Mouse (Mus musculus): ENCODE results near the gene Rbpms2. TPM values are rescaled to one million over a fixed set of nuclear protein-coding genes. Genes with fewer than 3 reads are reported as not detected.
A peak's percentile ranks its signal among the peaks of the same experiment; 100 is the strongest.

The Rbpms2 gene
- polyA plus RNA-seq, 1 experiment, result not detected

- no peak for TF ChIP-seq POLR2A (IDR thresholded peaks at IDR 0.05; ENCODE audit: insufficient read depth, low read depth, low read length)
- no peak for TF ChIP-seq CTCF (IDR thresholded peaks at IDR 0.05; ENCODE audit: insufficient read depth, low read depth, low read length)
- no peak overlapping the region for H3K4me3 ChIP-seq (ENCODE audit: insufficient read depth, low read depth, low read length)
- no peak overlapping the region for H3K27ac ChIP-seq (ENCODE audit: insufficient read depth, low read depth, low read length)
- WGBS, result 94% methylated on average over 5 of the region's 5 CpGs
- no peaks in the 10 kb centered on the region for H3K4me1 ChIP-seq (ENCODE audit: control insufficient read depth, insufficient read depth, low read length)
Measured at GRCm38 (mm10) chr9:65611969-65612486, 17.4 kb upstream of the Rbpms2 start.

GRCm38 (mm10) chr9:65613098-65613497 lies 16.4 kb upstream of the Rbpms2 start:
- H3K4me1 ChIP-seq (ENCODE audit: control insufficient read depth, insufficient read depth, low read length), result no peaks in the 10 kb centered on the region
- no peak for TF ChIP-seq POLR2A (IDR thresholded peaks at IDR 0.05; ENCODE audit: insufficient read depth, low read depth, low read length)
- no peak for TF ChIP-seq CTCF (IDR thresholded peaks at IDR 0.05; ENCODE audit: insufficient read depth, low read depth, low read length)
- no peak overlapping the region for H3K4me3 ChIP-seq (ENCODE audit: insufficient read depth, low read depth, low read length)
- 84% methylated on average over 2 of the region's 2 CpGs for WGBS
- no peak overlapping the region for H3K27ac ChIP-seq (ENCODE audit: insufficient read depth, low read depth, low read length)

GRCm38 (mm10) chr9:65619311-65619710 lies 10.1 kb upstream of the Rbpms2 start:
- Histone ChIP-seq H3K27ac (ENCODE audit: insufficient read depth, low read depth, low read length) (no peak overlapping the region), H3K4me3 (ENCODE audit: insufficient read depth, low read depth, low read length) (no peak overlapping the region), H3K4me1 (ENCODE audit: control insufficient read depth, insufficient read depth, low read length) (no peaks in the 10 kb centered on the region)
- 50% methylated on average over 3 of the region's 3 CpGs for WGBS
- no peak for TF ChIP-seq POLR2A (IDR thresholded peaks at IDR 0.05; ENCODE audit: insufficient read depth, low read depth, low read length)
- TF ChIP-seq CTCF (IDR thresholded peaks at IDR 0.05; ENCODE audit: insufficient read depth, low read depth, low read length), result no peak

GRCm38 (mm10) chr9:65621196-65621595 lies 8.3 kb upstream of the Rbpms2 start:
- H3K4me3 ChIP-seq (ENCODE audit: insufficient read depth, low read depth, low read length), result no peak overlapping the region
- 85% methylated on average over 4 of the region's 4 CpGs for WGBS
- TF ChIP-seq POLR2A (IDR thresholded peaks at IDR 0.05; ENCODE audit: insufficient read depth, low read depth, low read length) (no peak), CTCF (IDR thresholded peaks at IDR 0.05; ENCODE audit: insufficient read depth, low read depth, low read length) (no peak)
- H3K4me1 ChIP-seq (ENCODE audit: control insufficient read depth, insufficient read depth, low read length), result no peaks in the 10 kb centered on the region
- H3K27ac ChIP-seq (ENCODE audit: insufficient read depth, low read depth, low read length), result no peak overlapping the region

- Histone ChIP-seq H3K4me3 (ENCODE audit: insufficient read depth, low read depth, low read length) (no peak overlapping the region), H3K4me1 (ENCODE audit: control insufficient read depth, insufficient read depth, low read length) (no peaks in the 10 kb centered on the region), H3K27ac (ENCODE audit: insufficient read depth, low read depth, low read length) (no peak overlapping the region)
- TF ChIP-seq CTCF (IDR thresholded peaks at IDR 0.05; ENCODE audit: insufficient read depth, low read depth, low read length), result no peak
- no peak for TF ChIP-seq POLR2A (IDR thresholded peaks at IDR 0.05; ENCODE audit: insufficient read depth, low read depth, low read length)
- WGBS, result 93% methylated on average over 2 of the region's 2 CpGs
Measured at GRCm38 (mm10) chr9:65621666-65622065, 7.8 kb upstream of the Rbpms2 start.

DNA sequence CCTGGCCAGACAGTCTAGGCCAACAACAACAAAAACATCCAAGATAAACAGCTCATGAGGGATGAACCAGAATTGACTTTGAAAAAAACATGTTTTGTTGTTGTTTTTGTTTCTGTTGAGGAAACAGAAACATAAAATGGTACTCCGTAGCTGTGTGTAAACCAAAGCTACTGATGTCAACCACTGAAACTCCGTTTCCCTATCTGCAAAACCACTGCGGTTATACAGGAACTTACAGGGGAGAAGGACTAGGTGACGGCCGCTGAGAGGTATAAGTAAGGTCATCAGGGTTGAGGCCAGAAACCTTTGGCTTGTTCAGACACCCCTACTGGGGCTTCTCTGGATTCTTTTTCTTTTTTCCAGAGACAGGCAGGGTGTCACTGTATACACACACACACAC lies 6.6 kb upstream of the Rbpms2 start:
- H3K4me1 ChIP-seq (ENCODE audit: control insufficient read depth, insufficient read depth, low read length), result no peaks in the 10 kb centered on the region
- 93% methylated on average over 5 of the region's 5 CpGs for WGBS
- H3K4me3 ChIP-seq (ENCODE audit: insufficient read depth, low read depth, low read length), result no peak overlapping the region
- TF ChIP-seq POLR2A (IDR thresholded peaks at IDR 0.05; ENCODE audit: insufficient read depth, low read depth, low read length), result no peak
- TF ChIP-seq CTCF (IDR thresholded peaks at IDR 0.05; ENCODE audit: insufficient read depth, low read depth, low read length), result no peak
- no peak overlapping the region for H3K27ac ChIP-seq (ENCODE audit: insufficient read depth, low read depth, low read length)

DNA sequence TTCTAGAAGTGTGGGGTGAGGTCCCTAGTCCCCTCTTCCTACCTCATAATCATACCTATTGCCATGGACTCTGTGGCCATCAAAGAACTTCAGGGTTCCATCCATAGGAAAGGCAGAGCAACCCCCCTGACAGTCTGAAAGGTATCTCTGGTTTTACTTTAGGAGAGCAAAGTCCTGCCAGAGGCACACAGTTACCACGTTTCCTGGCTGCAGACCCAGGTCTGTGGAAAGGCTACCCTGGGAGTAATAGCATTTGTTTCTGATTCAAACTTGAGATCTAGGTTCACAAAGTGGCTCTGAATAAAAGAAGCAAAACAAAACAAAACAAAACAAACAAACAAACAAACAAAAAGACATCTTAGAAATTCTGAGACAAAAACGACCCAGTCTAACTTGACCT lies 5.2 kb upstream of the Rbpms2 start:
- Histone ChIP-seq H3K27ac (ENCODE audit: insufficient read depth, low read depth, low read length) (no peak overlapping the region), H3K4me1 (ENCODE audit: control insufficient read depth, insufficient read depth, low read length) (peaks cover 4% of the 10 kb centered on the region), H3K4me3 (ENCODE audit: insufficient read depth, low read depth, low read length) (no peak overlapping the region)
- TF ChIP-seq POLR2A (IDR thresholded peaks at IDR 0.05; ENCODE audit: insufficient read depth, low read depth, low read length) (no peak), CTCF (IDR thresholded peaks at IDR 0.05; ENCODE audit: insufficient read depth, low read depth, low read length) (no peak)
- WGBS, result 67% methylated on average over 2 of the region's 2 CpGs

DNA sequence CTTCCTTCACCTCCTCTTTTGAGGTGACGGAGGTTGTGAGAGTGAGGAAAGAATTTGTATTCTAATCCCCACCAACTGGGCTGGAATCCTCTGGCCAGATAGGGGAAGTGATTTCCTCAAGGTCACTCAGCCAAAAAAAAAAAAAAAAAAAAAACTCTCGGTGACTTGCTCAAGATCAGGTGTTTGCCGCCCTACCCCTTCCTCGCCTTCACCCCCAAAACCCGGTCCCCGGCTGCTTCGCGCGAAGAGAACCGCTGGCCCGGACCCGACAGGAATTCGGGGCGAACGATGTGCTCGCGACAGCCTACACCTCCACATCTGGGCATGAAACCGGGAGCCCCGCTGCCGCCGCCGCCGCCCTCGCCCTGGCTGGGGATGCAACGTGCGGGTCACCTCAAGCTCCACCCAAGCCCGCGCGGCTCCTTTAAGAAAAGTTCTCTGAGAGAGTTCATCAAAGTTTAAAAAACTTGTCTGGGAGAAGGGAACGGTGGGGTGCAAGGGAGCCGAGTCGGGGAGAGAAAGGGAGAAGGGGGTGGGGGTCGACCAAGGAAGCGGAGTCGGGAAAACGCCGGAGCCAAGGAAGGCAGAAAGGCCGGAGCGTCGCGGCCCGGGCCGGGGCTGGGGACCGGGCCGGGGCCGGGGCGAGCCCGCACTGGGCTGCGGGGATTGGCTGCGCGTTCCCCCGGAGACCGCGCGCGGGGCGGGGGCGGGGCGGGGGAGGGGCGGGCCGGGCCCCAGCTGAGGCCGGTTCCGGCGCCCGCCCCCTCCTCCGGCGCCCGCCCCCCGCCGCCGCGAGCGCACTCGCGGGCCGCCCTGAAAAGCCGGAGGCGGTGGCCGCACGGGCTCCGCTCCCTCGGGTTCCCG lies 551 bp downstream of the Rbpms2 start:
- Histone ChIP-seq H3K4me3 (ENCODE audit: insufficient read depth, low read depth, low read length) (peak overlapping the region; percentile 59), H3K27ac (ENCODE audit: insufficient read depth, low read depth, low read length) (no peak overlapping the region), H3K4me1 (ENCODE audit: control insufficient read depth, insufficient read depth, low read length) (peaks cover 16% of the 10 kb centered on the region)
- WGBS, result 1% methylated on average over 52 of the region's 83 CpGs
- no peak for TF ChIP-seq POLR2A (IDR thresholded peaks at IDR 0.05; ENCODE audit: insufficient read depth, low read depth, low read length)
- no peak for TF ChIP-seq CTCF (IDR thresholded peaks at IDR 0.05; ENCODE audit: insufficient read depth, low read depth, low read length)

DNA sequence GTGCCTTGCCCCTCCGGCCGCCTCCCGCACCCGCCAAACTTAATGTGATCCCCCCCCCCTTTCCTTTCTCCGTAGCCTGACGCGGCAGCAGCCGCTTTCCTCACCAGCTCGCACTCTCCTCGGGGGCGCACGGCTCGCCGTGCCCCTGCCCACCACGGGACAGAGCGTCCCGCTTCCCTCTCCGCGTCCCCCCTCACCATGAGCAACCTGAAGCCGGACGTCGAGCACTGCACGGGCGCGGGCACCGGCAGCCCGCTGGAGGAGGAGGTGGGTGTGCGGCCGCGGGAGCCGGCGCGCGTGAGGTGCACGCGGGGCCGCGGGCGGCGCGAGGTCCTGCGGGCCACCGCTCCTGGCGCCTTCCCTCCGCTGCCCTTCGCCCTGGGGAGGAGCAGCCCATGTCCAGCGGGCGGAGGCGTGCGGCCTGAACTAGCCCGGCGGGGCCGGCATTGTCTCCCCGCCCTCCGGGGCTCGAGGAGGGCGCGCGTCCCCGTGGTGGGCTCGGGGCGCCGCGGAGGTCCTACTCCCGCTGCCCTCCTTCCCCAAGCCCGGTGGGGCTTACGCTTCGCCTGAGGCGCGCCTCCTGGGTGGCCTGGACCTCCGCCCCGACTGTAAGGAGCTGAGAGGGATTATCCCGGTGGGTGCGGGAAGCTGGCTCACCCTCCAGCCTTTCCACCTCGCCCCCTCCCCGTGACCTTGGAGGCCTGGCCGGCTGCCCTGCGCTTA lies 1.3 kb downstream of the Rbpms2 start:
- 2% methylated on average over 75 of the region's 78 CpGs for WGBS
- no peak overlapping the region for H3K27ac ChIP-seq (ENCODE audit: insufficient read depth, low read depth, low read length)

More for the DNA sequence above, 1.3 kb downstream of the Rbpms2 start:
- Histone ChIP-seq H3K4me3 (ENCODE audit: insufficient read depth, low read depth, low read length) (peak overlapping the region; percentile 59), H3K4me1 (ENCODE audit: control insufficient read depth, insufficient read depth, low read length) (peaks cover 16% of the 10 kb centered on the region)
- TF ChIP-seq POLR2A (IDR thresholded peaks at IDR 0.05; ENCODE audit: insufficient read depth, low read depth, low read length) (no peak), CTCF (IDR thresholded peaks at IDR 0.05; ENCODE audit: insufficient read depth, low read depth, low read length) (no peak)
